Mouse (Mus musculus): ENCODE measurements around the gene Naa16.

The Naa16 gene

DNA sequence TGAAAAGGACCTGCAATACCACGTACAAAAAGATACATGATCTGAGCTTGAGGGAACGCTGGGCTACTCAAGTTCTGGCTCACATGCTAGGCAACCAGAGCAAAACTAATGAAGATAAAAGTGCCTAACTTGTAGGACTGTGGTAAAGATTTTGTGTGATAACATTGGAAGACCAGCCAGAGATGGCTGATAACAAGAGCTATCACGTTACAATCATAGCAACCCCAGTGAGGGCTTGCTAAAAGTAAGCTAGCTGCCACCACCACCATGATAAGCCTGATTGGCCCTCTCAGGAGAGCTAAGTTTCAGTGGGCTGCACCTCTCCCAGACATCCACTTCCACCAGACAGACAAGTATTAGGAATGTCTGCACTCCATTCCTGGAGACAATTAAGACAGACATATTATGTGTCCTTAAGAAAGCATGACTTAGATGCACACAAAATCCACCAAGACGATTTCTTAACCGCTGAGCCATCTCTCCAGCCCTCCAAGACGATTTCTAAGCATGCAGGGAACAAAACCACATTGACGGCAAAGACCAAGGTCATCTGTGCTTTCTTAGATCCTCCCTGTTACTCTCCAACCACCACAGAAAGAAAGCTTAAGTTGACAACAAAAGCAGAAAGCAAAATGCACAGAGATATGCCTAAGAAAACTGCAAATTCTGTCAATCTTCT lies 92.1 kb downstream of the Naa16 start:
- no peak for DNase-seq (ENCODE audit: extremely low spot score, low spot score)

- DNase-seq (ENCODE audit: extremely low spot score, low spot score) = no peak
Observed at GRCm38 (mm10) chr14:79296836-79297235, 93.7 kb downstream of the Naa16 start.

- no peak for DNase-seq (ENCODE audit: extremely low spot score, low spot score)
Observed at GRCm38 (mm10) chr14:79296201-79296600, 94.4 kb downstream of the Naa16 start.

DNA sequence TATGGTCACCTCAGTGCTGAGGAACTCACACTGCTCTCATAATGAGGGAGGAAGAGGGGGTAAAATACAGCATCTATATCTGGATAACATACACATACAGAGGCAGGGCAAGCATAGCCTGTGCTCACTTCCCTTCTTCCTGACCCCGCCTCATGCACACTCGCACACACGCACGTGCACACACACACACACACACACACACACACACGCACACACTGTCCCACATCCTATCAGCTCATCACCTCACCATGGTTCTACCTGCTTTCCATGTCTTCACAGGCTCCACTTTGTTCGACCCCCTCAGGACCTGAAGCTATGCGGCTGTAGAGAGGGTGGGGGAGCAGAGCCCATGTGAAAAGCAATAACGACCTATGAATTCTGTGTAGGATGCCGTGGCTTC lies 95.0 kb downstream of the Naa16 start:
- no peak for DNase-seq (ENCODE audit: extremely low spot score, low spot score)

DNA sequence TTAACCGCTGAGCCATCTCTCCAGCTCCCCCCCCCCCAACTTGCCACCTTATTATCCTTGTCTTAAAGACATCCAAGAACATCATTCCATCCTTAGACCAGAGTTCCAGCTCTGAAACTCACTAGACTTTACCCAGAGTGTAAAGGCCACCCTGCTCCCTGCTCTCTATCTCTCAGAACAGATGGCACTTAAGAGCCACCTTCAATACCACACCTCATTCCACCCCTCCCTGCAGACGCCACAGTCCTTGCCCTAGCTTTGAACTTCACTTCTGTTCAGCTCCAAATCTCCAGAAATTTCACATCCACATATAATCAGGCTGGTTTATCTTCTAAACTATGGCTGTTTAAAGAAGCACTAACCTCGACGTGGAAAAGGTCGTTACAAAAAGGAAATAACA lies 95.6 kb downstream of the Naa16 start:
- DNase-seq (ENCODE audit: extremely low spot score, low spot score) = no peak

DNA sequence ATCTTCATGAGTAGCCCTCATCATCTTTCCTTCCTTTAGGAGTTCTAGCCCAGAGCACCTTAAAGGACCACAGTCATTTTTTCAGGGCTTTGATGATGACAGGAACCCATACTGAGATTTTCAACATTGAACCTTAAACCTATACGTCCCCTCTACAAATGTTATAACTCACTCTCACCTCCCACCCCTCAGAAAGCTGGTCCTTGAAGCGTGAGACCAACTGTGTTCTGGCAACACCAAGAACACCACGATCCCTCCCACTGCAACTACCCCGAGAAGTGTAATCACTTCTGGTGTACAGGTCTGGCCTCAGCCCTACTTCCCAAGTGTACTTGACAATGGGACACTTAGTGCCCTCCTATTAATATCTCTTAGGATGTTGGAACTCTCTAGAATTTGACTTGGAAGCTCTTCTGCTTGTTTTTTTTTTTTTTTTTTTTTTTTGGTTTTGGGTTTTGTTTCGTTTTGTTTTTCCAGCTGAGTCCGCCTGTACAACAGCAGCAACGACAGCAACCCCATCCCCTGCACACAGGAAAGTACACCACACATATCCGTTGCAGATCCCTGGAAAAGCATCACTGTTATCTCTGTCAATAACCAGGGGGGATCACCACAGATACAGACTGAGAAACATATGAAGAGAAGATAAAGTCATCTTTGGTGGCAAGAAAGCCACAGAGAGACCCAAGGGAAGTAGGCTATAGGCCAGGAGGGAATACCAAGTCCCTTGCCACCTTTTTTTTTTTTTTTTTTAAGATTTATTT lies 96.3 kb downstream of the Naa16 start:
- DNase-seq (ENCODE audit: extremely low spot score, low spot score) = no peak

DNA sequence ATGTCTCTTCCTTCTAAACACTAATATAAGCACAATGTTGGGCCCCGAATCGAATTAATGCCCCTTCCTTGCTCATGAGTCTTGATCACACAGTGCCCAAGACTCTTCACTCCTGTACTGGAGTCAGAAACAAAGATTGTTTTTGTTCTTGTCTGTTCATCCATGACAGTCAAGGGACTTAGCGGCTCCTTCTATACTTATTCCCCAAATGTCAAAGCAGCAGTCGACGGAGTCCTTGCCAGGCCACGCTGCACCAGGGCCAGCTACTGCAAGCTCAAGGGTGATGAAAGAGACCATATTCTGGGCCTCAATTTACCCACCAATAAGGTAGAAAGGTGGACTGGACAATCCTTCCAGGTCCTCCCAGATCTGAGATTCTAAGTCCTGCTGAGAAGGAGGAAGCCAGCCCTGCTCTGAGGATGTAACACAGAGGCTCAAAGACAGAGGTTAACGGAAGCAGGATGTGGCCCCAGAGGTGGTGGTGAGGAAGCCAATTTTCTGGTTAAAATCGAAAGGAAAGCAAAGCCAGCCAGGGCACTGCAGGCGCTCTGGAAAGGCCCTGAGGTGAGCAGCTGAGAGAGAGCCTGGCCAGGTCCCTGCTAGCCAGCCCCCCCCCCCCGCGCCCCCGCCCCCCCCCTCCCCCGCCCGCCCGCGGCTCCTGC lies 97.3 kb downstream of the Naa16 start:
- DNase-seq (ENCODE audit: extremely low spot score, low spot score) = no peak

- DNase-seq (ENCODE audit: extremely low spot score, low spot score) = no peak
Observed at GRCm38 (mm10) chr14:79291629-79292028, 98.9 kb downstream of the Naa16 start.

- DNase-seq (ENCODE audit: extremely low spot score, low spot score) = no peak
Observed at GRCm38 (mm10) chr14:79290683-79291425, 99.7 kb downstream of the Naa16 start.

GRCm38 (mm10) chr14:79289909-79290308 lies 100.7 kb downstream of the Naa16 start:
- DNase-seq (ENCODE audit: extremely low spot score, low spot score) = no peak

DNA sequence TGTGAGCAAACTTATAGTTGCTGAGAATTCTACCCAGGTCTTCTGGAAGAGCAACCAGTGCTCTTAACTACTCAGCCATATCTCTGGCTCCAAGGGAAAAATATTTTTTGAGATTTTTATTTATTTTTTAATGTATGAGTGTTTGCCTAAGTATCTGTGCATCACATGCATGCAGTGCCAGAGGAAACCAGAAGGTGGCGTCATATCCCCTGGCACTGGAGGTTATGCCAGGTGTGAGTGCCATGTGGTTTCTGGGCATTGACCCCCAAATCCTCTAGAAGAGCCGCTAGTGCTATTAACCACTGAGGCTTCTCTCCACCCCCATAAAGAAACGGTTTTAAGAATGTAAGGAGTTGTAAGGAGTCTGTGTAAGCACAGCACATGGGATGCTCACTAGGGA lies 102.3 kb downstream of the Naa16 start:
- DNase-seq (ENCODE audit: extremely low spot score, low spot score) = no peak

DNA sequence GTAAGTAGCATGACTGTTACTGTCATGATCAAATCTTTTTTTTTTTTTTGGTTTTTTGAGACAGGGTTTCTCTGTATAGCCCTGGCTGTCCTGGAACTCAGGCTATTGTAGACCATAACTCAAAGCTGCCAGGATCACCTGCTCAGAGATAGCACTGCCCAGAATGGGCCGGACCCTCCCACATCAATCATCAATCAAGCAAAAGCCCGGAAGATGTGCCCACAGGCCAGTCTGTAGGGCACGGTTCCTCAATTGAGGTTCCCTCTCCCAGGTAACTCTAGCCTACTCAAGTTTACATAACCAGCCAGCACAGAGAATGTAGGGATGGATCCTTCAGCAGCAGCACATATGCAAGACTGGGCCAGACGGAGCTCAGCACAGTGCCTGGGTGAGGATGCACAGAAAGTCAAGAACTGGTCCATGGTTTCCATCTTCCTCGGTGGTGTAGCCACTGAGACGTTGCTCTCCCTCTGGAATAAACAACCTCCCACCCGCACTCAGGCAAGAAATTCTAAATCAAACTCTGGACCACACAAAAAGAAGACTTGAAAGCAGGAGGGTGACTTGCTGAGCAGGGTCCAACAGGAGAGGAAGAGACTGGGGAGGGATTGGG lies 103.2 kb downstream of the Naa16 start:
- DNase-seq (ENCODE audit: extremely low spot score, low spot score) = no peak

DNA sequence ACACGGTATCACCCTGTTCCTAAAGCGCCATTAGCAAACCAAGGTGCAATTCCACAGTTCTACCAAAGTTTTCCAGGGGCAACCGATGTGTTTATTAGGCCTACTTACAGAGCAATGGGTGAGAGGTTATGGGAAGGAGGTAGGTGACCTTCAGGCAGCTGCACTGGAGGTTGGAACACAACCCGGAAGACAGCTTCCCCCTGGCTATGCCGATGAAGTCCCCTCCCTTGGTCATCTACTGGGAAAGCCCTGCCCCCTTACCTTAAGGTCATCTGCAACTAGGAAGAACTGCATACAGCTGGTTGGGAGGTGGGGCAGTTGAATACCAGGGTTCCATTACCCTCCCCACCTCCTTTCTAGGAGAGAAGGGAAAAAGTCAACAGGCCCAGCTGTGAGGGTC lies 105.0 kb downstream of the Naa16 start:
- DNase-seq (ENCODE audit: extremely low spot score, low spot score) = no peak

DNA sequence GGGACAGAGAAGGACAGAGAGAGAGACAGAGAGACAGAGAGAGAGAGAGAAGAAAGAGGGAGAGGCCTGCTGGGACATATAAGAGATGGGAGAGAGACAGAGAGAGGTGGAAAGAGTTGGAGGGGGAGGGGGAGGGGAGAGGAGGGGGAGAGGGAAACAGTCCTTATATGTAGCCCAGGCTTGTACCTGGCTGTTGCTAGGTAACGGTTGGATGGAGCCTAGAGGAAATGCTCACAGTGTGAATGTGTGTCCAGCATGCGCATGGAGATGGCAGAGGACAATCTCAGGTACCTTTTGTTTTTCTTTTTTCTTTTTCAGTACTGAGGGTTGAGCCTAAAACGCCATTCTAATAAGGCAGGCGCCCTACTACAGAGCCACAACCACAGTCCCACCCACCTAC lies 106.0 kb downstream of the Naa16 start:
- no peak for DNase-seq (ENCODE audit: extremely low spot score, low spot score)

DNA sequence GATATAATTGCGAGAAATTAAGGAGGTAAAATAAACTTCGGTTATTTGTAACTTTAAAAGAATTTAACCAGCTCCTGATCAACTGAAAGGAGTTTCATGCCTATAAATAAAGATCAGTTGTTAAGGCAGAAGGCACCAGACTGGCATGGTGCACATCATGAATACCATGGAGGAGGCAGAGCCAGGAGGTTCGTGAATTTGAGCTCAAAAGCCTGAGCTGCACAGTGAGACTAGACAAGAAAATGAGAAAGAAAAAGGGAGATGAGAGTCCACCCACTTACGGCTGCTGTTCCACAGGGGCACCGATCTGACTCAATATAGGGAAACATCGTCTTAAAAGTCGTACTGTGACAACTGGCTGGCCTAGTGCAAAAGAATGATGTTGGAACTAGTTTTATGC lies 106.6 kb downstream of the Naa16 start:
- DNase-seq (ENCODE audit: extremely low spot score, low spot score) = no peak

GRCm38 (mm10) chr14:79281894-79282553 lies 108.6 kb downstream of the Naa16 start:
- DNase-seq (ENCODE audit: extremely low spot score, low spot score) = no peak

DNA sequence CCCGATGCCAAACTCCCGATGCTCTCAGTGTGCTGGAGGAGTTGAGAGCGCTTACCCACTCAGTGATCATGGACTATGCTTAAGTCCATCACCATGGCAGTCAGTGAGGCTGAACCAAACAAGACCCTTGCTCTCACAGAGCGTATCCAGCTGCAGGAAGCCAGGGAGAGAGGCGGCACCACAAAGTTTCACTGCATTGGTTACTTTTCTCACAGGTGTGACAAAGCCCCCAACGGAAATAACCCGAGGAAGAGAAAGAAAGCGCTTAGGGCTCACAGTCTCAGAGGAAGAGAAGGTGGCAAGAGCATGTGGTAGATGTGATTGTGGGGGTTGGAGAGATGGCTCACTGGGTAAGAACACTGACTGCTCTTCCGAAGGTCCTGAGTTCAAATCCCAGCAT lies 110.1 kb downstream of the Naa16 start:
- DNase-seq (ENCODE audit: extremely low spot score, low spot score) = no peak

DNA sequence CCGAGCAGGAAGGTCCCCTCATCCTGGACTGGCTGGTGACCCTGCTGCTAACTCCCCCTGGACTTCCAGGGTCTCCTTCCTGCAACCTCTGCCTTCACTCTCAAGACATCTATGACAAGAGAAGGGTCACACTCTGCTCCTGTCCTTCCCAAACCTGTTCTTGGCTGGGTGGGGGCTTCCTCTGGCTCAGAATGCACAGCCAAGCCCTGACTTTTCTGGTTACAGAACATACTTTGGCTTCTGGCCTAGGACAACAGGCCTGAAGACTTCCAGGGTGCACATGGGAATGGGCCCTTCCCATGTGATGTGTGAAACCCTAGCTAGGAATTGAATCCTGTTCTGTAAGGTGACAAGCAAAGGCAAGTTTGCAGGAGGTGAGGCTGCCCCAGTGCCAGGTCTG lies 111.1 kb downstream of the Naa16 start:
- no peak for DNase-seq (ENCODE audit: extremely low spot score, low spot score)

DNA sequence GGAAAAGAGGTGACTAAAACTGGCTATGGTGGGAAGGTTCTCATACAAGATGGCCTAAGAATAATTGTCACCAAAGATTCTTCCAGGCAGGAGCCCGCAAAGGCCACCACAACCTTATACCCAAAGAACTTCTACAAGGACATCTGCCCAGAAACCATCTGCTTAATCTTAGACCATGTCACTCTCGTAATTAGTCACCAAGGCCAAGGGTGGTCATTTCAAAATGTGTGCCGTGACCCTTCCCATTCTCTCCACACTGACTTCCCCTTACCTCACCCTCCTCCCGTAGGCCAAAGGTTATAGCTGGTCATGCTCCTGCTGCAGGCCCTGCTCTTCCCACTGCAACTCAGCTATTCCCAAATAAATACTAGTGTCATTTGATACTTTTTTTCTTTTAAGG lies 111.7 kb downstream of the Naa16 start:
- DNase-seq (ENCODE audit: extremely low spot score, low spot score) = no peak

- DNase-seq (ENCODE audit: extremely low spot score, low spot score) = no peak
Observed at GRCm38 (mm10) chr14:79277922-79278321, 112.7 kb downstream of the Naa16 start.

DNA sequence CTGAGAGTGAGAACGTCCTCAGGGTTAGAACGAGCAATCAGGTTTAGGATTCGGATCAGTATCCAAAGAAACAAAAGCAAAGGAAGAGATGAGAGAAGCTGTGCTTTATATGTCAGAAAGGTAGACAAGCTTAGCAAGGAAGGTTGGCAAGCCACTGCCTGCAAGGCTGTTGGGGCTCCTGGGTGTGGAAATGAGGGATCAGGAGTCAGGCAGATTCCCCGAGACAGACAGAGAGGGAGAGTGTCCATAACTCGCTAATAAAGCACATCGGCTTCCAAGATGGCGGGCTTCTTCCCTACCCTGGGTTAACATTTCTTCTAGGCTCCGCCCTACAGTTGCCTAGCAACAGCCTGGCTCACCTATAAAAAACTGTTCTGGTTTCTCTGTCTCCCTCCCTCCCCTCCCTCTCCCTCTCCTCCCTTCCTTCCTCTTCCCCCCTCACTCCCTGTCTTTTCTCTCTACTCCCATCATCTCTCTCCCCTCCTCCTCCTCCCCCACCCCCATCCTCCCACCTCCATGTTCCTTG lies 114.6 kb downstream of the Naa16 start:
- no peak for DNase-seq (ENCODE audit: extremely low spot score, low spot score)
